Mouse (Mus musculus) kidney, postnatal 0 days (tissue): Measurements from ENCODE around the gene Pacsin3. TPM values are rescaled to one million over a fixed set of nuclear protein-coding genes. Genes with fewer than 3 reads are reported as not detected.
A peak's percentile ranks its signal among the peaks of the same experiment; 100 is the strongest.
"Not testable (repeated sequence)": the region's sequence is repeated elsewhere in the genome, so short reads cannot be mapped to it uniquely, and the experiment has no call there.

Experiments used
- ATAC-seq: fragments of 200-750 bp; cut with Nextera tagmentation; replicated peaks from 2 replicates; pipeline ENCODE4 v1.8.0; 2017; ENCODE audit warnings: low read depth, moderate number of reproducible peaks, moderate TSS enrichment, moderate library complexity; ENCODE audit not compliant: low FRiP score
- DNase-seq: peaks from one replicate; pipeline ENCODE4 v3.0.0-alpha.2; 2016; ENCODE audit warnings: low spot score
- H3K27ac ChIP-seq: fragments of 300-500 bp; sonication (generic); 2 replicates; pipeline ENCODE4 v1.5.1; 2014; ENCODE audit warnings: mild to moderate bottlenecking
- H3K27me3 ChIP-seq: fragments of 300-500 bp; sonication (generic); 2 replicates; pipeline ENCODE4 v1.6.1; 2014; ENCODE audit warnings: low read length, mixed read lengths; ENCODE audit not compliant: insufficient read depth
- H3K36me3 ChIP-seq: fragments of 300-500 bp; sonication (generic); 2 replicates; pipeline ENCODE4 v1.6.1; 2014; ENCODE audit warnings: low read length, mixed read lengths; ENCODE audit not compliant: insufficient read depth
- H3K4me1 ChIP-seq: fragments of 300-500 bp; sonication (generic); replicated peaks from 2 replicates; pipeline ENCODE4 v1.6.1; 2014; ENCODE audit warnings: antibody characterized with exemption, low read length, mixed read lengths; ENCODE audit not compliant: insufficient read depth
- H3K4me2 ChIP-seq: fragments of 300-500 bp; sonication (generic); 2 replicates; pipeline ENCODE4 v1.6.1; 2014; ENCODE audit warnings: mild to moderate bottlenecking, low read length, moderate library complexity, mixed read lengths
- H3K4me3 ChIP-seq: fragments of 300-500 bp; sonication (generic); replicated peaks from 2 replicates; pipeline ENCODE4 v1.5.1; 2014; ENCODE audit warnings: low read depth, low read length
- H3K9ac ChIP-seq: fragments of 300-500 bp; sonication (generic); 2 replicates; pipeline ENCODE4 v1.6.1; 2014; ENCODE audit warnings: low read depth, low read length
- H3K9me3 ChIP-seq: fragments of 300-500 bp; sonication (generic); replicated peaks from 2 replicates; pipeline ENCODE4 v1.6.1; 2016; ENCODE audit warnings: low read length, inconsistent platforms, mixed read lengths
- CTCF ChIP-seq: IDR thresholded peaks from 2 replicates; pipeline ENCODE4 v1.5.1; 2016; ENCODE audit warnings: antibody characterized with exemption, low read depth, mild to moderate bottlenecking, moderate library complexity
- WGBS: fragments of 180-500 bp; shearing (Covaris S2); extraction: QIAGEN DNeasy Blood & Tissue Kit; methylation state at CpG from one replicate; pipeline ENCODE4 v1.1.7; 2014; 5-methylcytosine and 5-hydroxymethylcytosine counted together
- polyA plus RNA-seq: library from polyadenylated mRNA; unstranded; fragments of >200 nt; fragmentation: Nextera tagmentation; extraction: Ambion mirVana; gene quantifications from 2 replicates; pipeline ENCODE4 v1.2.1, GENCODE M21; 2015

Pacsin3 gene
- polyA plus RNA-seq, 1 experiment from 2014 or later: 32.7 TPM

DNA sequence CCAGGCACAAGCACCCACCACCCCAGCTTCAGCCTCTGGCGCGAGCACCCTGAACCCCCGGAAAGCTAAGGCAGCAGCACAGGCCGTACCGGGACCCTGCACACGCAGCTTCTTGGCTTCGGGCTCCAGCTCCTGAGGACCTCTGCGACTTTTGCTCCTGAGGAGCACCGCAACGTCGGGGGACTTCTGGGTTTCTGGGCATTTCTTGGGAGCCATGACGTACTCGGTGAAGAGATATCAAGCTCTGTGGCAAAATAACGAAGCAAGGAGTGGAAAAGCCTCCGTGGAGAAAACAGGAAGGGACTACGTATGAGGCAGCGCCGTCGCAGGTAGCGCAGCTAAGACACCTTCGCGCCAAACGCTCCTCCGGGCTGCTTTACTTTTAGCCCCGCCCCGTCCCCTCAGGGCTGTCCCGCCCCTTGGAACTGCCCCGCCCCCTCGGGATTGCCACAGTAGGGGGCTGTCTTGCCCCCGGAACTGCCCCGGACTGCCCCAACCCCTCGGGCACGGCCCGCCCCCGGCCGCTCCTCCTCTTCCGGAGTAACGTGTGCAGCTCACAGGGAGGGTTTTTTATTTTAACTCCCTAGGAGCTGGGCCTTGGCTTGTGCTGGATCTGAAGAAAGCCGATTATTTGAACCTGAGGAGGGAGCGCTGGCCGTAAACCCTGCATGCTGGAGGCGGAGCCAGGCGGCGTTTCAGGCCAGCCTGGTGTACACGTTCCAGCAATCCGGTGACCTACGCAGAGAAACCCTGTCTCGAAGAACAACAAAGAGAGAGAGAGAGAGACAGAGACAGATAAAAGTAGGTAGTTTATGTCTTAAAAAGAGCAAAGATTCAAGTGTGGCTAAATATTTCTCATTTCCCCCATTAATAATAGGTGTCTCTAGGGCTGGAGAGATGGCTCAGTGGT, 18.9 kb upstream of the Pacsin3 start, which contains the start of gene Ddb2:
TSS of gene Ddb2 (minus strand) at position 382 of the 910 bp plus-strand sequence.
- peak within 1 kb of the TSS; percentile 72 for H3K9ac ChIP-seq
- H3K27me3 ChIP-seq: no peaks in the 10 kb centered on the region
- DNase-seq (peak; percentile 98), ATAC-seq (peak; percentile 98)
- no peaks in the 10 kb centered on the region for H3K9me3 ChIP-seq
- H3K36me3 ChIP-seq: no peaks in the 10 kb centered on the region
- peak within 1 kb of the TSS; percentile 91 for H3K4me2 ChIP-seq
- H3K4me3 ChIP-seq: peak within 1 kb of the TSS; percentile 62
- H3K27ac ChIP-seq: peak within 1 kb of the TSS; percentile 85
- no peaks in the 10 kb centered on the region for H3K4me1 ChIP-seq
- WGBS: under 1% methylated on average over 48 of the region's 48 CpGs
- no peak for TF ChIP-seq CTCF

DNA sequence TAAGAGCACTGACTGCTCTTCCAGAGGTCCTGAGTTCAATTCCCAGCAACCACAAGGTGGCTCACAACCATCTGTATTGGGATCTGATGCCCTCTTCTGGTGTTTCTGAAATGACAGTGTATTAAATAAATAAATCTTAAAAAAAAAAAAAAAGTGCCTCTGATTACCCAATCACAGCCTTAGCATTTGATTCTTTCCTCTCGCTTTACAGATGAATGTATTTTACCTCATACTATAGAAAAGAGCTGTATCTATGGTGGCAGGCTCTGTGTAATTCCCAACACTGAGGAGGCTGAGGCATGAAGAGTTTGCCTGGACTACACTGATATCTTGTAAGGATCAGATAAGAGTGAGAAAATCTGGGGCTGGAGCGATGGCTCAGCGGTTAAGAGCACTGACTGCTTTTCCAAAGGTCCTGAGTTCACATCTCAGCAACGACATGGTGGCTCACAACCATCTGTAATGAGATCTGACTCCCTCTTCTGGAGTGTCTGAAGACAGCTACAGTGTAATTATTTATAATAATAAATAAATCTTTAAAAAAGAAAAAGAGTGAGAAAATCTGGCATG, 18.2 kb upstream of the Pacsin3 start:
- not testable (repeated sequence) for H3K9ac ChIP-seq, H3K36me3 ChIP-seq, H3K27me3 ChIP-seq, H3K4me1 ChIP-seq, H3K9me3 ChIP-seq
- H3K4me3 ChIP-seq: peak overlapping the region; percentile 62
- H3K4me2 ChIP-seq: peak overlapping the region; percentile 91
- 0 out of 2 replicates have a peak, but pooled peaks have one; percentile 6 for ATAC-seq
- H3K27ac ChIP-seq: peak overlapping the region; percentile 85
- peak; percentile 61 for TF ChIP-seq CTCF
- WGBS: 21% methylated on average over 4 of the region's 4 CpGs
- peak; percentile 57 for DNase-seq

DNA sequence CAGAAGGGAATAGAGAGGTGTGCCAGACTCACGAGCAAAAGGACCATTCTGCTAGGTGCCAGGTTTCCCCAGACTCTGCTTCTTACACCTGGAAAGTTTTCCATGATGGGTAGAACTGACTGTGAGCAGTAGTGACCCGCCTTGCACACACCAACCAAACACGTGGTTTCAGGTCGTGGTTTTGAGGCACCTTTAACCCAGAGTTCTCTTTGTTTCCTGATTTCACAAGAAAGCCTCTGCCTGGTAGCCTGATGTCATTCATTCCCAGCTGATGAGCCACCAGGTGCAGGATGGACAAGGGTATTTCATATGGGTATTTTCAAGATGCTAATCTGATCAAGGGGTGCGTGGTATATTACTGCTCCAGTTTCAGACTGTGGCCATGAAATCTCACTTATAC, 13.2 kb upstream of the Pacsin3 start:
- Histone ChIP-seq H3K4me1 (no peaks in the 10 kb centered on the region), H3K4me2 (no peak overlapping the region), H3K27ac (no peak overlapping the region), H3K9me3 (no peaks in the 10 kb centered on the region), H3K4me3 (no peak overlapping the region), H3K36me3 (no peaks in the 10 kb centered on the region), H3K9ac (no peak overlapping the region), H3K27me3 (no peaks in the 10 kb centered on the region)
- ATAC-seq (no peak), DNase-seq (no peak)
- WGBS: 68% methylated on average over 5 of the region's 5 CpGs
- TF ChIP-seq CTCF: no peak

DNA sequence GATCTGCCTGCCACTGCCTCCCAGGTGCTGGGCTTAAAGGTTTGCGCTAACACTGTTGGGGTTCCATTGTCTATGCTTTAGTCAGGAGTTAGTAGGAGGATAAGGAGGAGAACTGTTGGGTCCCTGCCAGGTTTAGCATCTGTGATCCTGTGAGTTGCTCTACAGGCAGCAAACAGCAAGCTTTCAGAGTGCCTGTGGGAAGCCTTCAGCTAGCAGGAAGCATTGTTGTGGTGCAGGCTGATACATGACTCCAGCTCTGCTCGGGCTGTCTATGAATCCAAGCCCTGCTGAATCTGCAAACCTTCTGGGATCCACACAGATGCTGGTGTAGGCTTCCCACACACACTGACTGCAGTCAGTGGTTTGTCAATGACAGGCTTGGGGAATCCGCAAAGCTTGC, 12.3 kb upstream of the Pacsin3 start:
- Histone ChIP-seq H3K36me3 (no peaks in the 10 kb centered on the region), H3K27ac (no peak overlapping the region), H3K27me3 (no peaks in the 10 kb centered on the region), H3K9ac (no peak overlapping the region), H3K4me3 (no peak overlapping the region), H3K4me1 (no peaks in the 10 kb centered on the region), H3K9me3 (no peaks in the 10 kb centered on the region), H3K4me2 (no peak overlapping the region)
- WGBS: 62% methylated on average over 3 of the region's 3 CpGs
- no peak for TF ChIP-seq CTCF
- ATAC-seq: no peak
- DNase-seq: no peak

DNA sequence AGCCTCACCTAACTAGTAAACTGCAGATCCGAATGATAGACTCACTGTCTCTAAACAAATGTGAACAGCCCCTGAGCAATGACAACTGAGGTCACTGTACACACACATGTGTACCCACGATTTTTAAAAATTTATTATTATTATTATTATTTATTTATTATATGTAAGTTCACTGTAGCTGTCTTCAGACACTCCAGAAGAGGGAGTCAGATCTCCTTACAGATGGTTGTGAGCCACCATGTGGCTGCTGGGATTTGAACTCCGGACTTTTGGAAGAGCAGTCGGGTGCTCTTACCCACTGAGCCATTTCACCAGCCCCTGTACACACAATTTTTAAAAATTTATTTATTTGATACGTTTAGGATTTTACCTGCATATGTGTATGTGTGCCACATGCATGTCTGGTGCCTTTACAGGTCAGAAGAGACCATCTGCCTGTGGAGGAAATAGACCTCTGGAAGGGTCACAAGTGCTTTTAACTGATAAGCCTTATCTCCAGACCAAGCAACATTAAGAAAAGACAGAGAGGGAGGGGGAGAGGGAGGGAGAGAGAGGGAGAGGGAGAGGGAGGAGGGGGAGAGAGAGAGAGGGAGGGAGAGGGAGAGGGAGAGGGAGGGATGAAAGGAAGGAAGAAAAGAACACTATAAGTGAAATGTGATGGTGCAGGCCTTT, 11.1 kb upstream of the Pacsin3 start:
- H3K27me3 ChIP-seq: no peaks in the 10 kb centered on the region
- no peak for ATAC-seq
- TF ChIP-seq CTCF: no peak
- no peak overlapping the region for H3K4me2 ChIP-seq
- no peaks in the 10 kb centered on the region for H3K9me3 ChIP-seq
- WGBS: 79% methylated on average over 5 of the region's 5 CpGs
- H3K36me3 ChIP-seq: no peaks in the 10 kb centered on the region
- H3K9ac ChIP-seq: no peak overlapping the region
- H3K27ac ChIP-seq: no peak overlapping the region
- DNase-seq: no peak
- no peaks in the 10 kb centered on the region for H3K4me1 ChIP-seq
- no peak overlapping the region for H3K4me3 ChIP-seq

DNA sequence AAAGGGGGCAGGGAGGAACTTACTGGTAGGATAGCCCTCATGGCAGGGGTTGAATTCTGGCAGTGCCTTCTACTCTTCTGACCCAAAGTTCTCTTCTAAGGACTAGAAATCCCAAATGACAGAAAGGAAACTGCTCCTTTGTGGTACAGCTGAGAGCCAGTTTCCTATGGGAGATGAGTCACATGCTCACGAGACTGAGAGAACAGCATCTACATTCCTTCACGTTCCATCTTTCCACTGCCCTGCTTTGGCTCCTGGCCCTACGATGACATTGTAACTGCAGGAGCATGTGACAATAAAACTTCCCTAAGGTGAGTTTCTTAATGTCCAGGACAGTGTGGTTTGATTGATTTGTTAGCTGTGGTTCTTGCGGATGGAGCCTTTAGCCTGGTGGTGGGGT, 7.4 kb upstream of the Pacsin3 start:
- no peaks in the 10 kb centered on the region for H3K36me3 ChIP-seq
- H3K4me1 ChIP-seq: no peaks in the 10 kb centered on the region
- no peak overlapping the region for H3K4me2 ChIP-seq
- H3K9ac ChIP-seq: no peak overlapping the region
- H3K27me3 ChIP-seq: no peaks in the 10 kb centered on the region
- no peaks in the 10 kb centered on the region for H3K9me3 ChIP-seq
- no peak overlapping the region for H3K27ac ChIP-seq
- H3K4me3 ChIP-seq: no peak overlapping the region
- WGBS: 81% methylated on average over 4 of the region's 4 CpGs
- ATAC-seq: no peak
- DNase-seq: no peak
- TF ChIP-seq CTCF: no peak
